Mouse (Mus musculus): ENCODE data around the gene Mn1. TPM values are rescaled to one million over a fixed set of nuclear protein-coding genes. Genes with fewer than 3 reads are reported as not detected.

Gene Mn1
- polyA plus RNA-seq, 1 experiment from 2014 or later, result 60.1 TPM

DNA sequence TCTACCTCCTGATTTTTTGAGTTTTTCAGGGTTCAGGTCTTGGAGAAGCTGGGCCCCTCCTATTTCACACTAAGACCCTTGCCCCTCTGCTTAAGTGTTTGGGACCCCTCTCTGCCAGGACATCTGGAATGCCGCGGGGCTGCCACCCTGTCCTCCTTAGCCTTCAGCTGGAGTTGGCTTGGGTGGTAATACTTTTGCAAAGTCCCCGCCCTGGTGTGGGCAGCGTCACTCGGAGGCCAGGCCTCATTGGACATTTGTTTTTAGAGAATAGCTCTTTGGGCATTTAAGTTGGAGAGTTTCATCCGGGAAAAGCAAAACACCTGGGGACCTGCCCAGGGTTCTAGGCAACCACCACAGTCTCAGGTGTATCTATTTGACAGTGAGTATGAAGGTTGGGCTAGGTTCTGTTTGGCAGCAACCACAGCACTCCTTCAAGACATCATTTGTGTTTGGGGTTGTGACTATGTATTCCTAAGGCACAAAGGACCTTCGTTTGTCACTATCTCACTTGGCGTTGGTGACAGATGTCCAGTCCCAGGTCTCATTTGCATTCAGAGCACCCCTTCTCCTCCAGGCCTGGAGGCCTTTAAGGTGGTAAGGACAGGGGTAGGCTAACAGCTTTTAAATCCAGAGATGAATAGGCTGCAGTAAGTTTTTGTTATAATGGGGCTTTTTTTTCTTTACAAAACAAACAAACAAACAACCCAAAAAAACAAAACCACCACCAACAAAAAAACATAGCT, 5.1 kb downstream of the Mn1 start:
- H3K9me3 ChIP-seq, result no peaks in the 10 kb centered on the region
- peak overlapping the region; percentile 85 for H3K4me3 ChIP-seq
- H3K4me1 ChIP-seq, result peaks cover 77% of the 10 kb centered on the region
- peak overlapping the region; percentile 78 for H3K4me2 ChIP-seq
- peak overlapping the region; percentile 87 for H3K9ac ChIP-seq
- WGBS, result 18% methylated on average over 8 of the region's 8 CpGs
- no peak for ATAC-seq (replicated peaks)
- no peaks in the 10 kb centered on the region for H3K36me3 ChIP-seq (replicated peaks)
- H3K27me3 ChIP-seq (replicated peaks), result no peaks in the 10 kb centered on the region
- peak overlapping the region; percentile 94 for H3K27ac ChIP-seq

DNA sequence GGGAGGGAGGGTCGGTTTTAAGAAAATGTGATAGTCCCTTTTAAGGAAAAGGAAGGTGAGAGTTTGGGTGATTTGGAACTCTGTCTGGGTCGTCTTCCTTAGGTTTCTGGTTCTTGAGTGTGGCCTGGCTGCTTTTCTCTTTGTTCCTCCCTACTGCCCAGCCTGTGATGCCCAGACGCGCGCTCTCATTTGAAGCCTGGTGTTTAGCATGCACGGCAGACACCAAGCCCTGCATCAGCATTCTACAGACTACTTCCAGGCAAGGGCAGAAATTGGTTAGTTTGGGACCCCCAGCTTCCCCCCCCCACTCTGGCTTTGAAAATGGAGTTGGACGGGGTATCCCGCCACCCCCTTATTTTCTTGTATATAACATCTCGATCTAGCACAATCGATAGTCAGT, 5.8 kb downstream of the Mn1 start:
- H3K36me3 ChIP-seq (replicated peaks), result no peaks in the 10 kb centered on the region

DNA sequence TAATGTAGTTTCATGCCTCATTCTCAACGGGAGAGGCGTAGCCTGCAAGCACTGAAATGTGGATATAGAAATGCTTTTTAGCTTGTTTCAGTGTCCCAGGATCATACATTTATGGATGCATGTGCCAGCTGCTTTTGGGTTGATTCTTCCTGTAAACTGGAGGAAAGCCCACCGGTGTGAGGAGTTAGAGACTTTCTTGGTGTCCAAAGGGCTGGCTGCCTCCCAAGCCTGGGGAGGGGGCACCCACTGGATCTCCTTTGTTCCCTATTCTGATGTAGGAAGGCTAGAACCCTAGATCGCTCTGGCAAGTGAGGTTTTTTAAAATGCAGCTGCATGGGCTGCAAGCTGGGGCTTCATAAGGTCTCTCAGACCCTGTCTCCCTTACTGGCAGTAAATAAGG, 6.5 kb downstream of the Mn1 start:
- Histone ChIP-seq H3K27me3 (replicated peaks) (no peaks in the 10 kb centered on the region), H3K4me2 (peak overlapping the region; percentile 78), H3K9me3 (no peaks in the 10 kb centered on the region), H3K36me3 (replicated peaks) (no peaks in the 10 kb centered on the region), H3K27ac (peak overlapping the region; percentile 59), H3K4me1 (peaks cover 88% of the 10 kb centered on the region), H3K4me3 (peak overlapping the region; percentile 85), H3K9ac (peak overlapping the region; percentile 87)
- ATAC-seq (replicated peaks), result no peak
- 17% methylated on average over 4 of the region's 4 CpGs for WGBS

More for the DNA sequence above, 5.8 kb downstream of the Mn1 start:
- no peaks in the 10 kb centered on the region for H3K9me3 ChIP-seq
- peak overlapping the region; percentile 85 for H3K4me3 ChIP-seq
- WGBS, result 9% methylated on average over 10 of the region's 10 CpGs
- no peaks in the 10 kb centered on the region for H3K27me3 ChIP-seq (replicated peaks)
- H3K4me1 ChIP-seq, result peaks cover 85% of the 10 kb centered on the region
- ATAC-seq (replicated peaks), result no peak
- H3K9ac ChIP-seq, result peak overlapping the region; percentile 87
- peak overlapping the region; percentile 78 for H3K4me2 ChIP-seq
- peak overlapping the region; percentile 59 for H3K27ac ChIP-seq

DNA sequence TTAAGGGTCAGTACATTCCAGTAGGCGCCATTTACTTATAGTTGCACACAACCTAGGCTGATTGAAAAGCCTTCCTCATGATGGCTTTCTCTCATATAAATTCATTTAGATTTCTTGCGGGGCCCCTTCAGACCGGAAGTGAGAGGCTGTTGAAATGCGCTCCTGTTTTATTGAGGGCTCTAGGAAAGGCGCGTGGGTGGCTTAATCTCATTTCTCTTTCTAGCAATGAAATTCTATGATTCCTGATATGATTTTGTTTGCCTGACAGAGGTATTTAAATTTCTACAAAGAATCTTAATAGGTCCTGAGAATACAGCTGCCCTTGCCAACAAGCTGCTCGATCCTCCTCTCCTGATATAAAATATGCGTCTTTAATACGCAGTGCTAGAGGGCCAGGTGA, 8.7 kb downstream of the Mn1 start:
- peak overlapping the region; percentile 78 for H3K4me2 ChIP-seq
- H3K9ac ChIP-seq, result peak overlapping the region; percentile 40; the same call in 1 of the 2 replicates
- H3K4me1 ChIP-seq, result peaks cover 86% of the 10 kb centered on the region
- H3K36me3 ChIP-seq (replicated peaks), result no peaks in the 10 kb centered on the region
- H3K27ac ChIP-seq, result peak overlapping the region; percentile 63
- peak overlapping the region; percentile 85 for H3K4me3 ChIP-seq
- whole genome bisulfite sequencing, result 31% methylated on average over 9 of the region's 9 CpGs
- H3K9me3 ChIP-seq, result no peaks in the 10 kb centered on the region
- H3K27me3 ChIP-seq (replicated peaks), result no peaks in the 10 kb centered on the region
- no peak for ATAC-seq (replicated peaks)

DNA sequence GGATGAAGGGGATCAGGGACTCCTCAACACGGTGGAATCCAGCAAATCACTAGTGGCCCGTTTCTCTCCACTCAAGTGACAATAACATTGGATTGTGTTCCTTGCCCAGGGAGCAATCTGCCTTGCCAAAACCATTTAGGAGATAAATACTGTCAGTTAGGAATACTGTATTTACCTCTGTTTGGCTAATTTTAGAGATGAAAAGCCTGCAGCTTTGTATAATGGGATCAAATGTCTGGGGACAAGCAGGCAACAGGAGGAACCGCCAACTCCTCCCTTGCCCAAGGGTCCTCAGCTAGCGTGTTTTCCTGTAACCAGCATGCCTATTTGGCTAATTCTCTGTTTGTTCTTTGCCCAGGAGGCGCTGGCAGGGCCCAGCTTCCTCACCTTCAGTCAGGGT, 9.1 kb downstream of the Mn1 start:
- Histone ChIP-seq H3K4me1 (peaks cover 86% of the 10 kb centered on the region), H3K4me3 (peak overlapping the region; percentile 85), H3K27me3 (replicated peaks) (no peaks in the 10 kb centered on the region), H3K27ac (peak overlapping the region; percentile 63), H3K4me2 (peak overlapping the region; percentile 78), H3K9me3 (no peaks in the 10 kb centered on the region), H3K36me3 (replicated peaks) (no peaks in the 10 kb centered on the region), H3K9ac (peak overlapping the region; percentile 40)
- ATAC-seq (replicated peaks), result no peak
- 13% methylated on average over 5 of the region's 5 CpGs for WGBS

DNA sequence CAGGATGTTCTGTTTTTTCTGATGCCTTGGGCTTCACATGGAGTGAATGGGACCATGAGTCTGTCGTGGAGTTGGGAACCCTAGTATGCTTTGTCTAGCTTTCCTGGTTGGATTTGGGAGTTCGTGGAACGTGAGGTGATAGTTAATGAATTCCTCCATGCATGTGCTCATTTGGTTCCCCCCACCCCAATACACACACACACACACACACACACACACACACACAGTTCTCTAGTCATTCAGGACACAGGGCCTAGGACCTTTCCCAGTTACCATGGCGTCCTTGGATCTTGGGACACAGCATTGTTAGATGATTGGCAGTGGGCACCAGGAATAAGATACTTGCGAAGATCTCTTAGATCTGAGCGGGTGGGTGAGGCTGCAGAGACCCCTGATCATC, 11.7 kb downstream of the Mn1 start:
- peak overlapping the region; percentile 10; the same call in 1 of the 2 replicates for H3K9ac ChIP-seq
- H3K27ac ChIP-seq, result peak overlapping the region; percentile 63; the same call in 1 of the 2 replicates
- H3K9me3 ChIP-seq, result no peaks in the 10 kb centered on the region
- no peaks in the 10 kb centered on the region for H3K36me3 ChIP-seq (replicated peaks)
- 13% methylated on average over 6 of the region's 6 CpGs for WGBS
- ATAC-seq (replicated peaks), result no peak
- H3K4me2 ChIP-seq, result peak overlapping the region; percentile 78
- H3K4me3 ChIP-seq, result peak overlapping the region; percentile 85
- no peaks in the 10 kb centered on the region for H3K27me3 ChIP-seq (replicated peaks)
- H3K4me1 ChIP-seq, result peaks cover 97% of the 10 kb centered on the region

DNA sequence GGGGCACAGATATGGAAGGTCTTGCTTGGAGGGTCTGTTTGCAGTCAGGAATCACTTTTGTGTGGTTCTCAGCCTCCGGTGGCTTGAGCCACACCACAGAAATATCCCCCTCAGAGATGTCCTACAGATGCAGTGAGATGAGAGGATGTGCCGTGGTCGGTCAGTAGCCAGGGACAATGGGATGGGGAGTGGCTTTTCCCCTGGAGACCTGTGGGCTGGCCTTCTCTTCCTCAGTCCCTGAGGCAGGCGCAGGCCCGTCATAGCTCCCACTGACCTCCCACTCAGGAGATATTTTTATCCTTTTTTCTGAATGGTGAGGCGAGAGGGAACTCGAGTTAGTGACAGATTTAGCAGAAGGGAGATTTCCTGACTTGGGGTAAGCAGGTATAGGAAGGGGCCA, 12.6 kb downstream of the Mn1 start:
- Histone ChIP-seq H3K9me3 (no peaks in the 10 kb centered on the region), H3K27ac (peak overlapping the region; percentile 63), H3K4me3 (peak overlapping the region; percentile 85), H3K9ac (peak overlapping the region; percentile 21), H3K36me3 (replicated peaks) (no peaks in the 10 kb centered on the region), H3K27me3 (replicated peaks) (no peaks in the 10 kb centered on the region), H3K4me2 (peak overlapping the region; percentile 78), H3K4me1 (peaks cover 98% of the 10 kb centered on the region)
- 18% methylated on average over 7 of the region's 7 CpGs for WGBS
- no peak for ATAC-seq (replicated peaks)

DNA sequence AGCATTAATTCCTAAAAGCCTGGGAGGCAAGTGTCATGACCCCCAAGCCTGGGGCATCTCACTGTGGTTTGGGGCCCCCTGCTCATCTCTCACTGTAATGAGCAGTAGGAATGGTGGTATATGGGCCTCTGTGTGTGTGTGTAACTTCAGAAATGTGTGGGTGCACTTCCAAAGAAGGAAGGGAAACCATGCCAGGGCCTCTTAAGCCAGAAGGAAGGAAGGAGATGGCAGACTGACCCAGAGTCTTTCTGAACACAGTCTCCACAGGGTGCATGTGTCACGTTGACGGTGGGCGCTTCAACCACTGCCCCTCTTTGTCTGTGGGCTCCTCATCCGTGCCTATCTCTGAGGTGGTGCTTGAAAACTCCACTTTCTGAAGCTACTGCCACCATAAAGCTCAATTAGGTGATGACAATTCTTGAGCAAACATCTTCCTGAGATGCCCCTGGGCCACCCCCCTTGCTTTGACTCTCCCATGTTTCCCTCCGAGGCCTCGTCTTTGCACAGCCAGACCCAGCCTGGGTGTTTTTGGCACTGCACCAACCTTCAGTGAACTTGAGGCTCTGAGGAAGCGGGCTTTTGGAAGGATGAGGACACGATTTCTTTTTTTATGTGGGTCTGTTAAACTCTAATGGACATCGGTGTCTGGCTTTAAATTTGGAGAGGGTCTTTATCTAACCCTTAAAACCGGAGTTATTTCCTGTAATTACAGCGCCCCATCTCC, 14.0 kb downstream of the Mn1 start:
- peak overlapping the region; percentile 7; the same call in 1 of the 2 replicates for H3K9ac ChIP-seq
- H3K9me3 ChIP-seq, result no peaks in the 10 kb centered on the region
- no peaks in the 10 kb centered on the region for H3K27me3 ChIP-seq (replicated peaks)
- ATAC-seq (replicated peaks), result no peak
- peak overlapping the region; percentile 78 for H3K4me2 ChIP-seq
- 42% methylated on average over 11 of the region's 11 CpGs for WGBS
- peak overlapping the region; percentile 51 for H3K27ac ChIP-seq
- H3K4me3 ChIP-seq, result no peak overlapping the region
- peaks cover 98% of the 10 kb centered on the region for H3K4me1 ChIP-seq
- no peaks in the 10 kb centered on the region for H3K36me3 ChIP-seq (replicated peaks)

DNA sequence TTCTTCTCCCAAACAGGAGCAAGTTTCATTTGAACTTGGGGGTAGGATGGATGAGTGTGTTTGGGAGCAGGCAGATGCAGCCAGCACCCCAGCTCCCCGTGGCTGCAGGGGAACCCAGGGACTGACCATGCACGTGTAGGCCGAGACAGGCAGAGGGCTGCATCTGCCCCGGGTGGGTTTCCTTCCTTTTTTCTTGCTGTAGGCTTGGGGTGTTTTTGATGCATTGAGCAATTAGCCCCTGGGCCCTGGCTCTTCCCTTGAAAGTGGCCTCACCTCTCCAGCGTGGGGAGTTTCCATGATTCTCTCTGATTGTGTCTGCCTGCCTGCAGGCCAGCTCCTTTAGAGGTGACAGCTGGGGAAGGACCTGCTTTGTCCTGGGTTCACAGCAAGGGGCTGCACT, 15.7 kb downstream of the Mn1 start:
- 17% methylated on average over 5 of the region's 5 CpGs for WGBS
- H3K9ac ChIP-seq, result peak overlapping the region; percentile 9
- H3K36me3 ChIP-seq (replicated peaks), result no peaks in the 10 kb centered on the region
- H3K9me3 ChIP-seq, result no peaks in the 10 kb centered on the region
- H3K4me1 ChIP-seq, result peaks cover 97% of the 10 kb centered on the region
- peak overlapping the region; percentile 78 for H3K4me2 ChIP-seq
- ATAC-seq (replicated peaks), result no peak
- H3K27me3 ChIP-seq (replicated peaks), result no peaks in the 10 kb centered on the region
- no peak overlapping the region for H3K4me3 ChIP-seq
- H3K27ac ChIP-seq, result peak overlapping the region; percentile 16; the same call in 1 of the 2 replicates

DNA sequence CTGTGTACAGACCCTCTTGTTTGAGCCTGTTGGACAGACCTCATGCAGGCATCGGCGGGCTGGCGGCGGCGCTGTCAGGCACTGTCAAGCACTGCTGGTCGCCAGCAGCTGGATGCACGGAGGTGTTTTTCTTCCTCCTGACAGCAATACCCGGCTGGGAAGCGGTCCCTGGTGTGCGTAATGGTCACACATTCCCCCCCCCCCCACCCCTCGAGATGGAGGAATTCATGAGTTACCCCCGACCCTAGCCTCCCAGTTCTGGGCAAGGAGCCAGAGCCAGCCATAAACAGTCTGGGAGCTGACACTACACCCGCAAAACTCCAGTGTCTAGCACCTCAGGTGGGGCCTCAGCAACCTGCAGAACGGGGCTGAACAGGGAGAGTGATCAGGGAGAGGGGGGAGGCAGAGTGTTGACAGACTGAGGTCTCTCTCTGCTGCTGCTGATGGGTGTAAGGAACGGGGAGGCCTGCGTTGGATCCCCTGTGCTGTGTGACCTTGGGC, 17.2 kb downstream of the Mn1 start:
- H3K9ac ChIP-seq, result peak overlapping the region; percentile 13; the same call in 1 of the 2 replicates
- WGBS, result 33% methylated on average over 14 of the region's 16 CpGs
- no peaks in the 10 kb centered on the region for H3K27me3 ChIP-seq (replicated peaks)
- no peaks in the 10 kb centered on the region for H3K9me3 ChIP-seq
- peaks cover 88% of the 10 kb centered on the region for H3K4me1 ChIP-seq
- H3K4me2 ChIP-seq, result peak overlapping the region; percentile 78; the same call in 1 of the 2 replicates
- H3K27ac ChIP-seq, result peak overlapping the region; percentile 13; the same call in 1 of the 2 replicates
- peak; percentile 19 for ATAC-seq (replicated peaks)
- H3K36me3 ChIP-seq (replicated peaks), result no peaks in the 10 kb centered on the region
- 0 out of 2 replicates have a peak overlapping the region, but pooled peaks have one; percentile 0 for H3K4me3 ChIP-seq

DNA sequence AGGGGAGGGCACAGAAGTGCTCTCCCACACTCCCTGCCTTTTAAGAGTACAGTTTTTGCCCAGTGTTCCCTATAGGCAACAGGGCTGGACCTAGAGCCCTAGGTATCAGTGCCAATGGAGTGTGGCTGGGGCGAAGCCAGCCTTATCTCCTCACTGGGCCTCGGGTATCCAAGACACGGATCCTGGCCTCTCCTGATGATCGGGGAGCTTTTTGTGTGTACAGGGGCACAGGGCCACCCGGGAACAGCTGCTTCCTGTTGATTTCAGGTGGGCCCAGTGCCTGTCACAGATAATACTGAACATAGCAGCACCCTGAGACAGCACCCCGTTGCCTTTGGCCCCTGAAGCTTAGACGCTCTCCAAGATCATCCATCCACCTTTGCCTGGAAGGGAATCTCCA, 19.1 kb downstream of the Mn1 start:
- H3K4me3 ChIP-seq, result no peak overlapping the region
- no peak overlapping the region; the same call in 1 of the 2 replicates for H3K27ac ChIP-seq
- H3K4me2 ChIP-seq, result no peak overlapping the region
- no peaks in the 10 kb centered on the region for H3K36me3 ChIP-seq (replicated peaks)
- no peaks in the 10 kb centered on the region for H3K9me3 ChIP-seq
- peaks cover 77% of the 10 kb centered on the region for H3K4me1 ChIP-seq
- H3K9ac ChIP-seq, result no peak overlapping the region
- H3K27me3 ChIP-seq (replicated peaks), result no peaks in the 10 kb centered on the region
- ATAC-seq (replicated peaks), result no peak
- WGBS, result 80% methylated on average over 7 of the region's 7 CpGs

DNA sequence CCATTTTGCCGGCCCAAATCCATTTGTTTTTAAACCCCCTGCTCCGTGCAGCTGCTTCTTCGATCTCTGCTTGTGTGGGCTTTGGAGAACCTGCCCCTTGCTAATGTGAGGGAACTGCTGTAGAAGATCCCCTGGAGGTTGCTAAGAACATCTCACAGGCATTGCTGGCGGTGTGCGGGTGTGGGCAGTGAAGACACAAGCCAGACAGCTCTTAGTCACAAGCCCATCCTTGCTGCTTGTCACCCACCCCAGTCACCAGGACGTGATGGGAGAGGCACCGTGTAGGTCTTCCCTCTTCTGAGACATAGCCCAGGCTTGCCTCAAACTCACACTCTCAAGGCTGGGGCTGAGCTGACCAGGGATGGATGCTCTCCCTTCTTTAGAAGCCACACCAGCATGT, 20.0 kb downstream of the Mn1 start:
- ATAC-seq (replicated peaks), result no peak
- H3K4me1 ChIP-seq, result peaks cover 75% of the 10 kb centered on the region
- H3K9ac ChIP-seq, result no peak overlapping the region
- H3K4me2 ChIP-seq, result no peak overlapping the region
- H3K9me3 ChIP-seq, result no peaks in the 10 kb centered on the region
- WGBS, result 47% methylated on average over 7 of the region's 7 CpGs
- no peaks in the 10 kb centered on the region for H3K36me3 ChIP-seq (replicated peaks)
- no peak overlapping the region for H3K27ac ChIP-seq
- no peaks in the 10 kb centered on the region for H3K27me3 ChIP-seq (replicated peaks)
- H3K4me3 ChIP-seq, result no peak overlapping the region

Data from midbrain, embryonic 15.5 days (tissue).